Mouse (Mus musculus) telencephalon, adult 2 months (tissue): Measurements from ENCODE around the gene Sox30.

Experiments used
- DNase-seq: peaks from one replicate; pipeline ENCODE4 v3.0.0-alpha.2; 2011; ENCODE audit warnings: low read depth, low spot score

The Sox30 gene

GRCm38 (mm10) chr11:45979946-45980892 is at the start of gene Sox30:
Sox30 (plus strand) TSS chr11:45980310.
- no peak for DNase-seq

DNA sequence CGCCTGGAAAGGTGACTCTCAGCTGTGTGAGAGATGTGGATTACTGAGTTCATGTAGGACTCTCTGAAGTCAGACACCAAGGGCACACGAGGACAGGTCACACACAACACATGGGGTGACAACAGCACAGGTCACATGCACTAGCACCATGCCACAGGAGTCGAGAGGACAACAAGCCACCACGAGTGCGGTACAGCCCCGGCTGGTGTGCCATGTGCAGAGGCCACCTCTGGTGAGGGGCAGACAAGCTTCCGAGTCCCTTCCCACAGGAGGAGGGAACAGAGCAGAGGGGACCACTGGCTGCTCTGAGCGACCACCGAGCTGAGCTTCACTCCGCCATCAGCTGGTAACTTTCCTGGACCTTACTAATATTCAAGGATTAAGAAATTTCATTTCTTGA is 47.3 kb upstream of the Sox30 start:
- no peak for DNase-seq

- no peak for DNase-seq
Measured at GRCm38 (mm10) chr11:45937478-45937877, 42.6 kb upstream of the Sox30 start.

DNA sequence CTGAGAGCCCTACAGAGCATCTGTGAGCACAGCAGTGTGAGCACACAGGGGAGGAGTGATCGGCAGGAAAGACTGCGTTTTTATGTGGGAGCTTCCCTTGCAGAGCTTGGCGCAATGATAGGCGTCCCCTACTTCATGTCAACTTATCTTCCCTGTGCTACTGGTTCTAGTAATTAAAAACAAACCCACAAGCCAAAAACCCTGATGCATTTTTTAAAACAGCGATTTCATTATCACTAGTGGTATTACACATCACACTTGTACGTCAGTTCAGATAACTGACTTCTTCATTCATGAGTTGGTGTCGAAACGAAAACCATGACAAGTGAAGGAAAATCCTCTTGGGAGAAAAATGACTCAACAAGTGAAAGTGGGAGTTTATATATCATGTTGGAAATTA is 41.2 kb upstream of the Sox30 start:
- DNase-seq, result no peak

- DNase-seq, result no peak
Measured at GRCm38 (mm10) chr11:45942281-45942680, 37.8 kb upstream of the Sox30 start.

GRCm38 (mm10) chr11:45943108-45943705 is 36.9 kb upstream of the Sox30 start:
- peak; percentile 64 for DNase-seq

DNA sequence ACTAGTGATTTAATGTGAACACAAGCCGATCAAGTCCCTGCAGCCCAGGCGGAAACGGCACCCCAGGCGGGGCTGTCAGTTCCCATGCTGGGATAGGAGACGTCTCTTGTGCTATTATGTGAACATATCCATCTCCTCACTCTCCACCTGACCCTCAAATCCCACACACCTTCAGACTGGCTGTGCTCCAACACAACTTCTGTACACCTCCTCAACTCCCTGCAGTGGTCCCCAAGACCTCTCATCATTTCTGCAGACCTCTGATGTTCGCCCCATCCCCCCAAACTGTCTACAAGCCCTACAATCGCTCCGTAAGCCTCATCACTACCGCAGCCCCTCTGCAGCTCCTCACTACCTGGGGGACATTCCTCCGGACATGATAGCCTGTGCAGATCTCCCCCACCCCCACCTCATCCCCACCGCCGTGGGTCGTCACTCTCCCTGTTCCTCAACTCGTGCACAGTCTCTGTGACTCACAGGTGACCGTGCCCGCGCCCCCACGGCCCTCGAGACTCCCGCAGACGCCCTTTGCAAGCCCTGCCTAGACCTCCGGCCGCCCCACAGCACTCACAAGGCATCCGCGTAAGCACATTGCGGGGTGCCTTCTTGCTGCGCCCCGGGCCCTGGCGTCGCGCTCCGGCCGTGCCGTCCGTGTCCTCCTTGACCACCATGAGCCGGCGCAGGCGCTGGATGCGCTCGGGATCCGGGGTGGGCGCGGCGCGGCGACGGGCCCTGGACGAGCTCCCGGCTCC is 36.0 kb upstream of the Sox30 start:
- no peak for DNase-seq

DNA sequence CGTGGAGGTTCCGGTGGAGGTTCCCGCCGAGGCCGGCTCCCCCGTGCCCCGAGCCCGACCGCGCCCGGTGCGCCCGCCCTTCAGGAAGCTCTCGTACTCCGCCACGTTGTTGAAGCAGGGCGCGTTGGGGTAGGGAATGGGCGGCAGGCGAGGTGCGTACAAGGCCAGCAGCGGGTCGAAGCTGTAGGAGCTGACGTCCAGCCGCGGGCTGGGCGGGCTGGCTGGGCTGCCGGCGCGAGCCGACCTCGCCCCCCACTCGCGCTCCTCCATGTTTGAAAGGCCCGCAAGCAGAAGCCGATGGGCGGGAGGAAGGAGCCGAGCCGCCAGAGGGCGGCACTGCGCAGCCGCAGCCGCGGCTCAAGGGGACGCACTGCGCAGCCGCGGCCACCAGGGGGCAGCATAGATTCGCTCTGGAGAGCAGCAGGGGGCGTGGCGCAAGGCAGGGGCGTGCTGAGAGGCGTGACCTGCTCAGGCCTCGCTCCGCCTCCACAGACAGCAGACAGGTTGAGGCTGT is 35.4 kb upstream of the Sox30 start, which contains the start of gene Lsm11:
Gene Lsm11 (minus strand): TSS at position 293 of the 514 bp plus-strand sequence.
- DNase-seq, result peak; percentile 73

GRCm38 (mm10) chr11:45946796-45947195 is 33.3 kb upstream of the Sox30 start:
- DNase-seq, result no peak

DNA sequence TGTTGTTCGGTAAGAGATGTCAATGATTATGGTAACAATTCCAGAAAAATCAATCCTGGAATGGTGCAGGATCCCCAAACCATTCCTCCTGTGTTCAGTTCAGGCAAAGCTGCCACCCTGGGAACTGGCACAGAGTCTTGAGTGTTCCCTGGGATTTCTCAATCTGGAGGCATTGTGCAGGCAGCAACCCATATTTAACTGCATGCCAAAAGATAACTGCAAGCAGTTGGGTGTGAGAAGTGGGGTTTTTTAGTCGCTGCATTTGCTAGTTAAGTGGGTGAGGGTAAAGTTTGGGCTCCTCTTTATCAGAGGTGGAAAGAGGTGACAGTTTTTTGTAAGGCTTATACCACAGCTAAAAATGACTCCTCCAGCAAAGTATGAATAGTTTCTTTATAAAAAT is 32.6 kb upstream of the Sox30 start:
- DNase-seq, result peak; percentile 81

DNA sequence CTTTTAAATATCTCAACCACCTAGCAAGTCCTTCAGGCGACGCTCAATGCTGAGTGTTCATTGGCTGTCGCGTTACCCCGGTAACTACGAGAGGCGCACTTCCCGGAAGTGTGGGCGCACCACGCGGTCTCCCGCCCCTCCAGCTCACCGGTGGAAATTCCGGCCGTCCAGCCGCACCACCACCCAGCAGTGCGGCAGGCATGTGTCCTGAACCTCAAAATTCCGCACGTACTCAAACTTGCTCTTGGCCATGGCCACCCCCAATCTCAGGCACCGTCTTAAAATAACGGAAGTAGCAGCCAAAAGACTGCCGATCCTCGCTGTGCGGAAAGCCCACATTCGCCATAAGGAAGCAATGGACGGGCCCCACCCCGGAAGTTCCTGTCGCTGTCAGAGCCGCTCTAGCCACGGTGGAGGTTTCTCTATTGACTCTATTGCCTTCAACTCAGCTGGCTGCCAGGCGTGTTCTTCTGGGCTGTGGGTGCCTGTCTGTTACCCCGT is 24.9 kb upstream of the Sox30 start, which contains the start of gene Thg1l:
Gene Thg1l (minus strand): TSS at position 368 of the 501 bp plus-strand sequence.
- DNase-seq, result peak; percentile 91

DNA sequence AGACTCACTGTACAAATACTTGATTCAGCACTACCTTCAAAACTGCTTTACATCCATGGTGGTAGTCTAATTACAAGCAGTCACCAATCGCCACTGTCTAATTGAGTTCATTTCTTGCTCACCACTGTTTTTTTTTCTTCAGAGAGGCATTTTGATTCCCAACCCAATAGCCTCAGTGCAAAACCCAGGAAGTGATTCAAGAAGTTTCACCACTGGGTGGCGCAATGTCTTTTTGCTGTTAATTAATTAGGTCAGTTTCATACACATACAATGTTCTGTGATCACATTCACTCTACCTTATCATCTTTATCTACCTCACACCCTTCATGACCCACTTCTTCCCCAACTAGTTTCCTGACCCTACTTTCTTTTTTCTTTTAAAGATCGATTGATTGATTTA is 20.5 kb upstream of the Sox30 start:
- no peak for DNase-seq

DNA sequence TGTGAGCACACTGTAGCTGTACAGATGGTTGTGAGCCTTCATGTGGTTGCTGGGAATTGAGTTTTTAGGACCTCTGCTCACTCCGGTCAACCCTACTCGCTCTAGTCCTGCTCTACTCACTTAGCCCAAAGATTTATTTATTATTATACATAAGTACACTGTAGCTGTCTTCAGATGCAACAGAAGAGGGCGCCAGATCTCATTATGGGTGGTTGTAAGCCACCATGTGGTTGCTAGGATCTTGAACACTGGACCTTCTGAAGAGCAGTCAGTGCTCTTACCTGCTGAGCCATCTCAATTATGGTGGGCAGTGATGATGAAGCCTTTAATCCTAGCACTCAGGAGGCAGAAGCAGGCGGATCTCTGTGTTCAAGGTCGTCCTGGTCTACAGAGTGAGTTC is 20.1 kb upstream of the Sox30 start:
- no peak for DNase-seq

DNA sequence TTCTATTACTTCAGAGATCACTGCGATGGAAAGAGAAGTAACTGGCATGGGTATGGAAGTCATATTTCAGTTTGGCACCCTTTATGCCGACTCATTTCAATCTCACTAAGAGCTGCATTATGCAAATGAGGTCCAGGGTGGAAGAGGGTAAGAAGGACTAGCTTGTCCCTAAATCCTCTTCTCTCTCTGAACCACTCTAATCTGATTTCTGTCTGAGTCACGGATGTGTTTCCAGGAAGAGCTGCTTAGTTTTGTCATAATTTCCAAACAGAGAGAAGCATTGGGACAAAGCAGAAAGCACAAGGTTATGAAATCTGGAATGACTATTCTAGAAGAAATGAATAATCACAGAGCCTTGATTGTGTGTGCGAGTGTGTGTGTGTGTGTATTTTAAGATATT is 13.2 kb upstream of the Sox30 start:
- no peak for DNase-seq

DNA sequence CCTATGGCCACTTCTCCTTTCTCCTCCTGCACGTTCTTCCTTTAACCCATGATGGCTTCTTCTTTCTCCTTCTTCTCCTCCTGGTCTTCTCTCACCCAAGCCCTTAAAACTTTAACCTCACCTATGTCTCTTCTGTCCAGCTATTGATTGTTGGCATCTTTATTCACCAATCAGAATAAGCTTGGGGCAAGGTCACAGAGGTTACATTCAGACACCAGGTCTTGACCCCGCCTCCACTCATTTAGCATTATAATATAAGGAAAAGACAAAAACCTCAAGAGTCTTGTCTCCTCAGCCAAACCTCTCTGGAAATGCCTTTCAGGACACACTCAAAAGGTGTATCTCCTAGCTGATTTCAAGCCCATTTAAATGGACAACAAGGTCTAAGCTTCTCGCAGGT is 11.6 kb upstream of the Sox30 start:
- no peak for DNase-seq

- no peak for DNase-seq
Measured at GRCm38 (mm10) chr11:45973635-45974034, 6.5 kb upstream of the Sox30 start.

GRCm38 (mm10) chr11:45974466-45974865 is 5.6 kb upstream of the Sox30 start:
- DNase-seq, result no peak

DNA sequence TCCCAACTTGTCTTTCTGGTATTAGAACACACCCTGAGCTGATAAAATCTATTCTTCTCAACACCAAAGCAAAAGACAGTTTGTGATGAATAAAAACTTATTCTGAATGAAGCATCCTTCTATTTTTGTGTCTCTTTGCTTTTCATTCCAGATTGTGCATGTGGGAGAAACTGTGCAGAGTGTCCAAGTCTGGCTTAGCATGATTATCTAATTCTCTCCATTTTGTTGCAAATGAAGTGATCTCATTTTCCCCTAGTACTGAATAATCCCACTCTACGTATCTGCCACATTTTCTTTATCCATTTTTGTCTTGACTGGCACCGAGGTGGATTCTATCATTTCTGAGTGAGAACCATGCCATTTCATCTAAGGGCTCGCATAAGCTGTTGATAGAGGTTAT is 4.0 kb upstream of the Sox30 start:
- DNase-seq, result peak; percentile 75

DNA sequence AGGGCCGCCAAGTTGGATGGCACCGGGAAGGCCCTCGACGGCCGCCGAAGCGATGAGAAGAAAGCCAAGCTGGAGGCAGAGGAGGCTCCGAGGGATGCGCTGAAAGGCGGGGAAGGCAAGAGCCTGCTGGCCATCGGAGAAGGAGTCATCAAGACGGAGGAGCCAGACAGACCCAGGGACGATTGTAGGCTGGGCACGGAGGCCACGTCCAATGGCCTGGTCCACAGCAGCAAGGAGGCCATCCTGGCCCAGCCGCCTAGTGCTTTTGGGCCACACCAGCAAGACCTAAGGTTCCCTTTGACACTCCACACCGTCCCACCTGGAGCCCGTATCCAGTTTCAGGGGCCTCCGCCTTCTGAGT is 763 bp downstream of the Sox30 start:
- DNase-seq, result no peak

DNA sequence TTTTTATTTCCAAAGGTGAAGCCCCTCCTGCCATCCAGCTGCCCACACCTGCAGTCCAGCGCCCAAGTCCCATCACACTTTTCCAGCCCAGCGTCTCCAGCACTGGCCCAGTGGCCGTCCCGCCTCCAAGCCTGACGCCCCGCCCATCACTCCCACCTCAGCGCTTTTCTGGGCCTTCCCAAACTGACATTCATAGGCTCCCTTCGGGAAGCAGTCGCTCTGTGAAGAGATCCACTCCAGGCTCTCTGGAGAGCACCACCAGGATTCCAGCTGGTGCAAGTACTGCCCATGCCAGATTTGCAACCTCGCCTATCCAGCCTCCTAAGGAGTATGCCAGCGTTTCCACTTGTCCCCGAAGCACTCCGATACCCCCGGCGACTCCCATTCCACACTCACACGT is 11.5 kb downstream of the Sox30 start:
- no peak for DNase-seq

DNA sequence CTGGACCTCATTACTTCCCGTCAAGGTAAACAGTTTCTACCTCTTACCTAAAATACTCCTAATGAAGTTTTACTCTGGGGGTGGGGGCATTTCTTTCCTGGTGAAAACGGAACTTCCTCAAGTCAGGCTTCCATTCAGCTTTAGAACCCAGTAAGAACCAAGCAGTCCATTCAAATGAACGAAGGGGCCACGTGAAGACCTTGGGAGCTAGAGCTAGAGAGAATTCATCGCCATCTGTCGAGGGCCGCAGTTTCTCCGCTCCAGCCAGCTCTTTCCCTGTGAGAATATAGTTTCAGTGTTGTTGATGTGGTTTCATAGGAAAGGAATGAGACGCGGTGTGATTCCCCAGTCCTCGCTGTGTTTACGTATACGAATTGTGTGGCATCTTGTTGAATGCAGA is 12.0 kb downstream of the Sox30 start:
- DNase-seq, result no peak

DNA sequence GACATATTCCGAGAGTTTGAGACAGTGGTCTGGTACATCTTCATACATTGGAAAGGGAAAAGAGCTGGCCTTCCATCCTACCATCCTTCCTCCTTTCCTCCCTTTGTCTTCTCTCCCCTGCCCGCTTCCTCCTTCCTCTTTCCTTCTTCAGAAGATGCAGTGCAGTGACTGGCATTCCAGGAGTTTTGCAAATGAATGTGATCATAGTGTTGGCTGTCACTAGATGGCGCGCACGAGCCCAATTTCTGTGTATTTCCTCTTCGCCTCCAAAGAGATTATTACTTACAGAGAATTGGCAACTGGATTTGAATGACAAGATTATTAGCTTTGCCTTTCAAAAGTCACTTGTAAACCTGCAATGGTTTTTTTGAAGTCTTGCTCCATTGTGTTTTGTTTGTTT is 36.0 kb downstream of the Sox30 start:
- DNase-seq, result peak; percentile 52
